In genomic region chr14:103385084-103385610, GRCm38 (mm10) we compare ENCODE assay signal across 14 mouse cellular contexts. TPM values are rescaled to one million over a fixed set of nuclear protein-coding genes. Genes with fewer than 3 reads are reported as not detected.
DNase-seq lines count a peak whose midpoint lies in the region.
"Had no signal": no experiment of that assay in that cellular context is flagged by ENCODE, and none has a peak within 500 bp of the region (broad histone marks: within the 10 kb centered on the region; RNA-seq: fewer than 3 reads in every experiment).

No protein-coding gene starts in this region.

- intact Hi-C loops in left cerebral cortex, postnatal 4 days (cut with DNase I), result no loop called here

- DNase-seq in cerebellum, postnatal 10 days, result peak; percentile 65 to 76
- no peak for DNase-seq in cerebellum, adult 8-10 months
- DNase-seq in left cerebral cortex, postnatal 4 days, result peak; percentile 22
- no peak for DNase-seq in left cerebral cortex, adult 9 months (ENCODE audit: low spot score in 2 of 2)
- DNase-seq in layer of hippocampus, adult 9-11 months, result peak; percentile 43
- DNase-seq in retina, embryonic 14.5 days (ENCODE audit: low spot score), result peak; percentile 32
- DNase-seq in urinary bladder, adult 18-20 months (ENCODE audit: low spot score in 2 of 2), result no peak
- DNase-seq in adipocyte (ENCODE audit: low spot score), result no peak
- DNase-seq: cerebellum, adult 9-11 months; embryo, embryonic 11 days; gastrocnemius, adult 2 months; kidney, postnatal 10 days; lung, adult 18-20 months; lung, postnatal 14 days had no signal

RNA-seq across cellular contexts. Expression of gene Mycbp2, which starts 38.5 kb away (rescaled TPM):
- total RNA-seq in left cerebral cortex, postnatal 4 days (2021), result 100 to 1,000 TPM; 174 to 179 TPM

Comparison
In these comparisons a context has a peak if more than half of its experiments do, and no peak if none do; other contexts are left out.
1. DNase-seq: peak in cerebellum, postnatal 10 days (2 of 2), left cerebral cortex, postnatal 4 days (single experiment), layer of hippocampus, adult 9-11 months (single experiment) and retina, embryonic 14.5 days (single experiment); none in cerebellum, adult 8-10 months (single experiment), left cerebral cortex, adult 9 months (0 of 2), urinary bladder, adult 18-20 months (0 of 2) and adipocyte (single experiment).